Mouse (Mus musculus) lung, embryonic 15.5 days (tissue): ENCODE results near the gene Cacnb1. TPM values are rescaled to one million over a fixed set of nuclear protein-coding genes. Genes with fewer than 3 reads are reported as not detected.
A peak's percentile ranks its signal among the peaks of the same experiment; 100 is the strongest.

Source experiments
- ATAC-seq: fragments of 200-750 bp; cut with Nextera tagmentation; 2 replicates; pipeline ENCODE4 v1.8.0; 2017; ENCODE audit warnings: moderate number of reproducible peaks, borderline replicate concordance; ENCODE audit not compliant: low FRiP score, low TSS enrichment; ENCODE audit errors: extremely low read depth
- H3K27ac ChIP-seq: fragments of 300-500 bp; sonication (generic); 2 replicates; pipeline ENCODE4 v1.5.1; 2015; ENCODE audit warnings: moderate library complexity, mild to moderate bottlenecking, inconsistent platforms
- H3K27me3 ChIP-seq: fragments of 300-500 bp; sonication (generic); 2 replicates; pipeline ENCODE4 v1.6.1; 2015; ENCODE audit warnings: inconsistent platforms
- H3K36me3 ChIP-seq: fragments of 300-500 bp; sonication (generic); 2 replicates; pipeline ENCODE4 v1.6.1; 2015; ENCODE audit warnings: inconsistent platforms
- H3K4me1 ChIP-seq: fragments of 300-500 bp; sonication (generic); 2 replicates; pipeline ENCODE4 v1.6.1; 2015; ENCODE audit warnings: inconsistent platforms
- H3K4me2 ChIP-seq: fragments of 300-500 bp; sonication (generic); 2 replicates; pipeline ENCODE4 v1.6.1; 2015; ENCODE audit warnings: inconsistent platforms, mild to moderate bottlenecking, moderate library complexity
- H3K4me3 ChIP-seq: fragments of 300-500 bp; sonication (generic); 2 replicates; pipeline ENCODE4 v1.5.1; 2015; ENCODE audit warnings: mild to moderate bottlenecking, inconsistent platforms
- H3K9ac ChIP-seq: fragments of 300-500 bp; sonication (generic); 2 replicates; pipeline ENCODE4 v1.6.1; 2015; ENCODE audit warnings: inconsistent platforms
- H3K9me3 ChIP-seq: fragments of 300-500 bp; sonication (generic); 2 replicates; pipeline ENCODE4 v1.6.1; 2016; ENCODE audit warnings: inconsistent platforms
- WGBS: fragments of 180-500 bp; shearing (Covaris S2); methylation state at CpG from one replicate; pipeline ENCODE4 v1.1.7; 2015; 5-methylcytosine and 5-hydroxymethylcytosine counted together
- polyA plus RNA-seq: library from polyadenylated mRNA; unstranded; fragments of >200 nt; fragmentation: Nextera tagmentation; extraction: Ambion mirVana; gene quantifications from 2 replicates; pipeline ENCODE4 v1.2.1, GENCODE M21; 2015

The Cacnb1 gene
- polyA plus RNA-seq, 1 experiment from 2014 or later = 4.9 TPM

GRCm38 (mm10) chr11:98005076-98005475, 17.8 kb downstream of the Cacnb1 start:
- peaks cover 24% of the 10 kb centered on the region; the same call in 1 of the 2 replicates for H3K27me3 ChIP-seq
- peaks cover 8% of the 10 kb centered on the region; the same call in 1 of the 2 replicates for H3K36me3 ChIP-seq
- no peak overlapping the region for H3K4me2 ChIP-seq
- 52% methylated on average over 13 of the region's 13 CpGs for WGBS
- ATAC-seq = no peak
- no peak overlapping the region for H3K9ac ChIP-seq
- H3K9me3 ChIP-seq = no peaks in the 10 kb centered on the region
- no peak overlapping the region for H3K4me3 ChIP-seq
- peaks cover 17% of the 10 kb centered on the region for H3K4me1 ChIP-seq
- no peak overlapping the region for H3K27ac ChIP-seq

- Histone ChIP-seq H3K9me3 (no peaks in the 10 kb centered on the region), H3K27me3 (peaks cover 33% of the 10 kb centered on the region; the same call in 1 of the 2 replicates), H3K27ac (no peak overlapping the region), H3K4me1 (peaks cover 17% of the 10 kb centered on the region), H3K4me2 (no peak overlapping the region), H3K36me3 (peaks cover 3% of the 10 kb centered on the region; the same call in 1 of the 2 replicates), H3K4me3 (no peak overlapping the region), H3K9ac (no peak overlapping the region)
- 58% methylated on average over 8 of the region's 8 CpGs for WGBS
- no peak for ATAC-seq
These were observed 18.7 kb downstream of the Cacnb1 start for GRCm38 (mm10) chr11:98004161-98004560.

GRCm38 (mm10) chr11:98003171-98003671, 19.6 kb downstream of the Cacnb1 start:
- ATAC-seq = no peak
- Histone ChIP-seq H3K27me3 (peaks cover 34% of the 10 kb centered on the region; the same call in 1 of the 2 replicates), H3K4me1 (peaks cover 17% of the 10 kb centered on the region), H3K9ac (0 out of 2 replicates have a peak overlapping the region, but pooled peaks have one; percentile 14), H3K4me3 (0 out of 2 replicates have a peak overlapping the region, but pooled peaks have one; percentile 2), H3K9me3 (no peaks in the 10 kb centered on the region), H3K36me3 (peaks cover 3% of the 10 kb centered on the region; the same call in 1 of the 2 replicates), H3K4me2 (peak overlapping the region; percentile 37), H3K27ac (no peak overlapping the region)
- WGBS = 40% methylated on average over 17 of the region's 17 CpGs

GRCm38 (mm10) chr11:98002627-98003026, 20.2 kb downstream of the Cacnb1 start:
- 21% methylated on average over 12 of the region's 12 CpGs for WGBS
- no peaks in the 10 kb centered on the region for H3K36me3 ChIP-seq
- no peak overlapping the region for H3K27ac ChIP-seq

GRCm38 (mm10) chr11:98001986-98002385, 20.8 kb downstream of the Cacnb1 start:
- 65% methylated on average over 6 of the region's 6 CpGs for WGBS
- peaks cover 34% of the 10 kb centered on the region; the same call in 1 of the 2 replicates for H3K27me3 ChIP-seq
- ATAC-seq = no peak
- peaks cover 17% of the 10 kb centered on the region for H3K4me1 ChIP-seq
- no peak overlapping the region for H3K27ac ChIP-seq
- H3K9ac ChIP-seq = no peak overlapping the region
- H3K36me3 ChIP-seq = no peaks in the 10 kb centered on the region
- H3K4me3 ChIP-seq = no peak overlapping the region
- H3K4me2 ChIP-seq = no peak overlapping the region
- H3K9me3 ChIP-seq = no peaks in the 10 kb centered on the region

More at GRCm38 (mm10) chr11:98002627-98003026, 20.2 kb downstream of the Cacnb1 start:
- Histone ChIP-seq H3K4me2 (peak overlapping the region; percentile 37), H3K4me3 (0 out of 2 replicates have a peak overlapping the region, but pooled peaks have one; percentile 2), H3K27me3 (peaks cover 34% of the 10 kb centered on the region; the same call in 1 of the 2 replicates), H3K4me1 (peaks cover 17% of the 10 kb centered on the region), H3K9ac (0 out of 2 replicates have a peak overlapping the region, but pooled peaks have one; percentile 14), H3K9me3 (no peaks in the 10 kb centered on the region)
- no peak for ATAC-seq

- H3K4me1 ChIP-seq = peaks cover 17% of the 10 kb centered on the region
- H3K9ac ChIP-seq = no peak overlapping the region
- no peak overlapping the region for H3K27ac ChIP-seq
- ATAC-seq = no peak
- no peaks in the 10 kb centered on the region for H3K9me3 ChIP-seq
- 40% methylated on average over 11 of the region's 11 CpGs for WGBS
- no peak overlapping the region for H3K4me2 ChIP-seq
- peaks cover 34% of the 10 kb centered on the region; the same call in 1 of the 2 replicates for H3K27me3 ChIP-seq
- no peak overlapping the region for H3K4me3 ChIP-seq
- no peaks in the 10 kb centered on the region for H3K36me3 ChIP-seq
These were observed 21.4 kb downstream of the Cacnb1 start for GRCm38 (mm10) chr11:98001351-98001824.

- Histone ChIP-seq H3K9ac (no peak overlapping the region), H3K9me3 (no peaks in the 10 kb centered on the region), H3K36me3 (no peaks in the 10 kb centered on the region), H3K4me3 (no peak overlapping the region), H3K4me2 (no peak overlapping the region), H3K27ac (no peak overlapping the region), H3K4me1 (peaks cover 20% of the 10 kb centered on the region), H3K27me3 (peaks cover 34% of the 10 kb centered on the region; the same call in 1 of the 2 replicates)
- no peak for ATAC-seq
- 12% methylated on average over 7 of the region's 7 CpGs for WGBS
These were observed 22.3 kb downstream of the Cacnb1 start for GRCm38 (mm10) chr11:98000378-98001140.

- Histone ChIP-seq H3K4me1 (peaks cover 28% of the 10 kb centered on the region), H3K4me2 (no peak overlapping the region), H3K27ac (no peak overlapping the region), H3K9me3 (no peaks in the 10 kb centered on the region), H3K4me3 (no peak overlapping the region), H3K9ac (no peak overlapping the region), H3K36me3 (no peaks in the 10 kb centered on the region), H3K27me3 (peaks cover 34% of the 10 kb centered on the region; the same call in 1 of the 2 replicates)
- ATAC-seq = no peak
- WGBS = 54% methylated on average over 5 of the region's 5 CpGs
These were observed 23.1 kb downstream of the Cacnb1 start for GRCm38 (mm10) chr11:97999748-98000147.

GRCm38 (mm10) chr11:97998898-97999608, 23.8 kb downstream of the Cacnb1 start:
- H3K4me2 ChIP-seq = no peak overlapping the region
- no peak for ATAC-seq
- no peak overlapping the region for H3K9ac ChIP-seq
- peaks cover 38% of the 10 kb centered on the region; the same call in 1 of the 2 replicates for H3K27me3 ChIP-seq
- H3K27ac ChIP-seq = no peak overlapping the region
- no peaks in the 10 kb centered on the region for H3K9me3 ChIP-seq
- no peaks in the 10 kb centered on the region for H3K36me3 ChIP-seq
- H3K4me1 ChIP-seq = peaks cover 31% of the 10 kb centered on the region
- 48% methylated on average over 7 of the region's 7 CpGs for WGBS
- H3K4me3 ChIP-seq = no peak overlapping the region

- Histone ChIP-seq H3K4me1 (peaks cover 23% of the 10 kb centered on the region), H3K36me3 (no peaks in the 10 kb centered on the region), H3K9me3 (no peaks in the 10 kb centered on the region), H3K27ac (no peak overlapping the region), H3K27me3 (peaks cover 38% of the 10 kb centered on the region; the same call in 1 of the 2 replicates), H3K4me3 (no peak overlapping the region), H3K4me2 (no peak overlapping the region), H3K9ac (no peak overlapping the region)
- no peak for ATAC-seq
- WGBS = 73% methylated on average over 11 of the region's 11 CpGs
These were observed 24.6 kb downstream of the Cacnb1 start for GRCm38 (mm10) chr11:97998074-97998793.

- H3K27ac ChIP-seq = no peak overlapping the region
- H3K27me3 ChIP-seq = peaks cover 37% of the 10 kb centered on the region; the same call in 1 of the 2 replicates
- H3K9ac ChIP-seq = no peak overlapping the region
- H3K4me2 ChIP-seq = no peak overlapping the region
- peaks cover 18% of the 10 kb centered on the region for H3K4me1 ChIP-seq
- no peaks in the 10 kb centered on the region for H3K36me3 ChIP-seq
- WGBS = 66% methylated on average over 8 of the region's 8 CpGs
- no peak for ATAC-seq
- H3K4me3 ChIP-seq = no peak overlapping the region
- H3K9me3 ChIP-seq = no peaks in the 10 kb centered on the region
These were observed 25.4 kb downstream of the Cacnb1 start for GRCm38 (mm10) chr11:97997387-97997960.
